Mouse (Mus musculus) olfactory bulb, adult 2 months (tissue): ENCODE data around the gene Slc5a4b. TPM values are rescaled to one million over a fixed set of nuclear protein-coding genes. Genes with fewer than 3 reads are reported as not detected.
"Not testable (repeated sequence)": the region's sequence is repeated elsewhere in the genome, so short reads cannot be mapped to it uniquely, and the experiment has no call there.

Experiments
- H3K27ac ChIP-seq: fragments of 200-500 bp; 2 replicates; pipeline ENCODE4 v1.5.1; 2012; ENCODE audit warnings: low read depth, low read length; ENCODE audit not compliant: insufficient read depth
- H3K4me1 ChIP-seq: fragments of 200-500 bp; 2 replicates; pipeline ENCODE4 v1.6.1; 2012; ENCODE audit warnings: low read length; ENCODE audit not compliant: control insufficient read depth, insufficient read depth
- H3K4me3 ChIP-seq: fragments of 200-500 bp; 2 replicates; pipeline ENCODE4 v1.5.1; 2012; ENCODE audit warnings: mild to moderate bottlenecking, low read depth, low read length, moderate library complexity; ENCODE audit not compliant: insufficient read depth
- CTCF ChIP-seq: fragments of 200-500 bp; IDR thresholded peaks from 2 replicates; pipeline ENCODE4 v1.5.1; 2012; ENCODE audit warnings: low read depth, mild to moderate bottlenecking, low read length, moderate library complexity; ENCODE audit not compliant: insufficient read depth
- POLR2A ChIP-seq: fragments of 200-500 bp; IDR thresholded peaks from 2 replicates; pipeline ENCODE4 v1.6.1; 2012; ENCODE audit warnings: mild to moderate bottlenecking, low read depth, low read length, moderate library complexity; ENCODE audit not compliant: insufficient read depth
- WGBS: fragments of 180-500 bp; shearing (Covaris S2); methylation state at CpG from one replicate; pipeline ENCODE4 v1.1.7; 2018; 5-methylcytosine and 5-hydroxymethylcytosine counted together
- polyA plus RNA-seq: library from polyadenylated mRNA; stranded (reverse); fragments of >200 nt; gene quantifications from 2 replicates; pipeline ENCODE4 v1.2.4, GENCODE M21; 2012; ENCODE audit warnings: low replicate concordance; ENCODE audit not compliant: missing spikeins, insufficient read depth, insufficient read length

The Slc5a4b gene
- polyA plus RNA-seq, 1 experiment: not detected

- Histone ChIP-seq H3K27ac (no peak overlapping the region), H3K4me3 (no peak overlapping the region), H3K4me1 (no peaks in the 10 kb centered on the region)
- TF ChIP-seq POLR2A (no peak), CTCF (no peak)
- 32% methylated on average over 1 of the region's 1 CpGs for WGBS
These were observed 8.0 kb upstream of the Slc5a4b start for GRCm38 (mm10) chr10:76118741-76119140.

DNA sequence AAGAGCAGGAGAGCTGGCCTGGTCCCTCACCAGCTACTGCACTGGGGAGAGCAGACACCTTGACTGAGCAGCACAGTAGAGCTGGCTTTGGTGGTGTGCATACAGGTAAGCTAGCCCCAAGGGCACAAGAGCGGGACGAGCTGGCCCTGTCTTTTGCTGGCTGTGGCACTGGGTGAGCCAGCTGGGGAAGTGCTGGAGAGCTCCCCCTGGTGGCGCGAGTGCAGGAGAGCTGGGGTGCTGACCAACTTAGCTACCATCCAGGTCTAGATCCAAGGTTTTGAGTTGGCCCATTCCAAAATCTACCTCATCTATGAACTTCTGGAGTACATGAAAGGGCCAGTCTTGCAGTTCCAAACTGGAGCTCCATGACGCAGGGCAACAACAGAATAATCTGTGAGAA is 7.2 kb upstream of the Slc5a4b start:
- H3K4me3 ChIP-seq: no peak overlapping the region

GRCm38 (mm10) chr10:76097368-76097767 is 13.4 kb downstream of the Slc5a4b start:
- Histone ChIP-seq H3K4me3 (no peak overlapping the region), H3K4me1 (no peaks in the 10 kb centered on the region), H3K27ac (no peak overlapping the region)
- TF ChIP-seq CTCF: no peak
- no peak for TF ChIP-seq POLR2A
- 80% methylated on average over 9 of the region's 9 CpGs for WGBS

More for the DNA sequence above, 7.2 kb upstream of the Slc5a4b start:
- WGBS: 33% methylated on average over 5 of the region's 5 CpGs
- no peak for TF ChIP-seq POLR2A
- no peak for TF ChIP-seq CTCF
- Histone ChIP-seq H3K27ac (no peak overlapping the region), H3K4me1 (no peaks in the 10 kb centered on the region)

GRCm38 (mm10) chr10:76096580-76096979 is 14.2 kb downstream of the Slc5a4b start:
- WGBS: 93% methylated on average over 8 of the region's 8 CpGs
- Histone ChIP-seq H3K4me1 (no peaks in the 10 kb centered on the region), H3K27ac (no peak overlapping the region), H3K4me3 (no peak overlapping the region)
- TF ChIP-seq POLR2A: no peak
- TF ChIP-seq CTCF: no peak

GRCm38 (mm10) chr10:76077008-76077407 is 33.8 kb downstream of the Slc5a4b start:
- not testable (repeated sequence) for H3K4me1 ChIP-seq, H3K4me3 ChIP-seq, H3K27ac ChIP-seq
- 88% methylated on average over 2 of the region's 2 CpGs for whole genome bisulfite sequencing

DNA sequence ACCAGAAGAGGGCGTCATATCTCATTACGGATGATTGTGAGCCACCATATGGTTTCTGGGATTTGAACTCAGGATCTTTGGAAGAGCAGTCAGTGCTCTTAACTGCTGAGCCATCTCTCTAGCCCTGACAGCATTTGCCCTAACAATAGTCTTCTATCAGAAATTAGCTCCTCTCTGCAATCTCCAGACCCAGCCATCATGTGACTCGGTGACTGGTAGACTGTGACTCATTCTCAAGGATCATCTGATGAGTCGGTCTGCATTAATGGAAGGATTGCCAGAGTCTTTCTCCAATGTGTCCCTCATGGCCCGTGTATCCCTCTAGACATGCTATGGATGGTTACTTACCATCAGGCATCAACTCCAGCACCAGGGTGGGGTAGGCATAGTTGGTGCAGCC is 38.7 kb downstream of the Slc5a4b start:
- H3K27ac ChIP-seq, H3K4me1 ChIP-seq, H3K4me3 ChIP-seq: not testable (repeated sequence)
- WGBS: 90% methylated on average over 5 of the region's 5 CpGs

DNA sequence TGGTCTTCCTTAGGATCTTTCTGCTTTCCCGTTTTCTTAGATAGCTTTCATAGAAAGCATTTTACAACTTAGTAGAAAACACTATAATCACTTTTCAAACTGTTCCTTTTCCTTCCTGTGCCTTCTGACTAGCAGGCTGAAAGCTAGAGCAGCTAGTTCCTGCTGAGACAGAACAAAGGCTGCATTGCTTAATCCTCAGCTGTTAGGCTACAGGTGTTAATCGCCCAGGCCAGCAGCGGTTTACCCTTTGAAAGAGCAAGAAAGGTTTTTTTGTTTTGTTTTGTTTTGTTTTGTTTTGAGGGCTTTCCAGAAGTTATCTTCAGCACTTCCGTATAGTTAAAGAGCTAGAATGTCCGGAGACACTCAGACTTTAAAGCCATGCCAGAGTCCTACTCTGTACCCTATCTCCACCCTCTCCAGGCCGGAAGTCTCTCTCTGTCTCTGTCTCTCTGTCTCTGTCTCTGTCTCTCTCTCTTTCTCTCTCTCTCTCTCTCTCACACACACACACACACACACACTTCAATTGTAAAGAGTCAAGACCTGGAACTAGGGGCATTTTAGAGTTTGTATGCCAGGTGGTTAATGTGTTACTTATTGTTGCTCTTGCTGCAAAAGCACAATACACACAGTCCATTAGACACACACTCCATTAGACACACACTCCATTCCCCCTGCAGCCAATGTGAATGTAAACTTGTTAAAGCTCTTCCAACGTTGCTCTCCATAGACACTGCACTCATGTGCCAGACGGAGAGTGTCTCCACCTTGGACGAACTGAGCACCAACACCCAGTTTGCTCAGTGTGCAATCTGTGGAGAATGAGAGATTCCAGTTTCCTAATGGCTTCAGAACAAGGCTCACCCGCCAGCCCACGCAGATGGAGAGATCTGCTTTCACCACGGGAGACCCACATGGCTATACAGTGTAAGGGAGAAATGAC is 42.8 kb downstream of the Slc5a4b start:
- Histone ChIP-seq H3K27ac (no peak overlapping the region), H3K4me3 (no peak overlapping the region), H3K4me1 (no peaks in the 10 kb centered on the region)
- WGBS: 24% methylated on average over 12 of the region's 12 CpGs
- TF ChIP-seq POLR2A: no peak
- no peak for TF ChIP-seq CTCF

GRCm38 (mm10) chr10:76062439-76062838 is 48.3 kb downstream of the Slc5a4b start:
- 95% methylated on average over 5 of the region's 5 CpGs for WGBS
- H3K4me1 ChIP-seq: no peaks in the 10 kb centered on the region
- no peak overlapping the region for H3K4me3 ChIP-seq
- TF ChIP-seq POLR2A: no peak
- TF ChIP-seq CTCF: no peak
- no peak overlapping the region for H3K27ac ChIP-seq

- no peak overlapping the region for H3K27ac ChIP-seq
- 89% methylated on average over 11 of the region's 11 CpGs for WGBS
These were observed 58.9 kb downstream of the Slc5a4b start for GRCm38 (mm10) chr10:76051860-76052259.

More at GRCm38 (mm10) chr10:76051860-76052259, 58.9 kb downstream of the Slc5a4b start:
- Histone ChIP-seq H3K4me1 (no peaks in the 10 kb centered on the region), H3K4me3 (no peak overlapping the region)
- TF ChIP-seq POLR2A: no peak
- TF ChIP-seq CTCF: no peak
